Mouse (Mus musculus): ENCODE measurements at regions not wholly inside any gene's neighbourhood (a gene's known extent, or its start where the extent isn't known, plus 50 kb on each side); places are given as distances from the start of the nearest gene placed in this dataset.

- TF ChIP-seq POLR2A (IDR thresholded peaks at IDR 0.05; ENCODE audit: borderline replicate concordance, extremely low read depth, insufficient read depth, insufficient read length, poor library complexity, severe bottlenecking): no peak
- TF ChIP-seq CTCF (IDR thresholded peaks at IDR 0.05; ENCODE audit: borderline replicate concordance, extremely low read depth, insufficient read depth, insufficient read length): no peak
These were observed 126.2 kb upstream of the Smim15 start for GRCm38 (mm10) chr13:107918065-107918464.

Measured in brain, embryonic 14.5 days (tissue).